Mouse (Mus musculus): ENCODE measurements around the gene P3h4. TPM values are rescaled to one million over a fixed set of nuclear protein-coding genes. Genes with fewer than 3 reads are reported as not detected.

P3h4 gene
- polyA plus RNA-seq, 1 experiment from 2014 or later: 58.1 TPM

DNA sequence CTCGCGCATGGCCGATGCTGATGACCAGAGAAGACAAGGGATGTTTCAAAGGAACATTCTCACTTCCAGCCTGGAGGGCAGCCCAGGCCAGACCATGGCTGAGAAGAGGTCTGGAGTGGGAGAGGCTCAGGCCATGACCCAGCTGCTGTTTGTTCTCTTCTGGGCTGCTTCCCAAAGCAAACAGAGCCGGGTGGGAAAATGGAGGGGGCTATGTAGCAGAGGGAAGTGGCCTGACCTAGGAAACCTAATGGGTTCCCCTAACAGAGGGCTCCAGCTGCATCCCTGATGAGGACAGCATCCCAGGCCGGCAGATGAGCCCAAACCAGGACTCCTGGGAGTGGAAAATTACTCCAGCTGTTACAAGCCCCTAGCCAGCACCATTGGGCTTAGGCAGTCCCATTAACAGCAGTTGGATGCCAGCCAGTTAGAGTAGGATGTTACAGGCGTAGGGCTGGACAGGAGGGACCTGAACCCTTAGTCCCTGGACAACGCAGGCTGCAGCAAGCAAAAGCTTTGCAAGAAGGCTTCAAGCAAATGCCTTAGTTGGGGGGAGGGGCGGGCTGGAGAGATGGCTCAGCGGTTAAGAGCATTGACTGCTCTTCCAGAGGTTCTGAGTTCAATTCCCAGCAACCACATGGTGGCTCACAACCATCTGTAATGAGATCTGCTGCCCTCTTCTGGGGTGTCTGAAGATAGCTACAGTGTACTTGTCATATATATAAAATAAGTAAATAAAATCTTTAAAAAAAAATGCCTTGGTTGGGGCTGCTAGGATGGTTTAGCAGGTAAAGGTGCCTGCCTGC, 23.4 kb downstream of the P3h4 start:
- H3K4me2 ChIP-seq (ENCODE audit: low read length): peak overlapping the region; percentile 43
- H3K36me3 ChIP-seq (ENCODE audit: control insufficient read depth, insufficient read depth, low read length): peaks cover 19% of the 10 kb centered on the region
- H3K27me3 ChIP-seq (ENCODE audit: control insufficient read depth, insufficient read depth, low read length): no peaks in the 10 kb centered on the region
- whole genome bisulfite sequencing: 42% methylated on average over 9 of the region's 9 CpGs
- peak; percentile 59 for ATAC-seq (ENCODE audit: insufficient number of reproducible peaks, insufficient read depth, low FRiP score, low read depth)
- H3K9ac ChIP-seq (ENCODE audit: low read length): 0 out of 2 replicates have a peak overlapping the region, but pooled peaks have one; percentile 27
- peak overlapping the region; percentile 46 to 86 for H3K27ac ChIP-seq (replicated peaks in 1 of 2; ENCODE audit: control insufficient read depth in 1 of 2, insufficient read depth in 1 of 2, low read depth in 2 of 2, low read length in 2 of 2)
- no peaks in the 10 kb centered on the region for H3K9me3 ChIP-seq (ENCODE audit: control insufficient read depth, low read length)
- no peak overlapping the region for H3K4me3 ChIP-seq (ENCODE audit: control insufficient read depth in 1 of 2, insufficient read depth in 1 of 2, low read depth in 1 of 2, low read length in 2 of 2)
- H3K4me1 ChIP-seq (ENCODE audit: control insufficient read depth in 2 of 2, insufficient read depth in 2 of 2, low read length in 2 of 2): peaks cover 86 to 96% of the 10 kb centered on the region in 2 experiments

DNA sequence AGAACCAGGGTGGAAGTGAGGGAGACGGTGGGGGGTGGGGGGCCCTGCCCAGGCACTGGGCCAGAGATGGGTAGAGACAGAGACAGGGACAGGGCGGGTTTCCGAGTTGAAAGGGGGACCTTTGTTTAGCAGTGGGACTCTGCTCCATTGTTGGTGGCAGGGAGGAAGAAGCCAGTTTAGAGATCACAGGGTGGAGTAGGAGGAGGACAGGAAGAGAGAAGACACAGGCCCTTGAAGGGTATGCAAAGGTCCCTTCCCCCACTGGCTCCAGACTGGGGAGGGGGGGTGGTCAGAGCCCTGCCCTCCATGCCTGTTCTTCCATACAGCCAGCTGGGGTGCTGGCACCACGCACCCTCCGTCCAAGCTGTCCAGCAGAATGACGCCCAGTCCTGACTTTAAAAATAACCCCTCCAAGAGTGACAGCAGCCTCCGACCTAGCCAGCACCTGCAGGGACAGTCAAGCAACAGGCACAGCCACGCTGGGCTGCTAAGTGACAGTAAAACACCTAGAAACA, 24.6 kb downstream of the P3h4 start:
- Histone ChIP-seq H3K27ac (replicated peaks in 1 of 2; ENCODE audit: control insufficient read depth in 1 of 2, insufficient read depth in 1 of 2, low read depth in 2 of 2, low read length in 2 of 2) (peak overlapping the region; percentile 46 to 86), H3K27me3 (ENCODE audit: control insufficient read depth, insufficient read depth, low read length) (no peaks in the 10 kb centered on the region), H3K9me3 (ENCODE audit: control insufficient read depth, low read length) (no peaks in the 10 kb centered on the region), H3K36me3 (ENCODE audit: control insufficient read depth, insufficient read depth, low read length) (peaks cover 32% of the 10 kb centered on the region), H3K4me2 (ENCODE audit: low read length) (peak overlapping the region; percentile 43), H3K4me3 (ENCODE audit: control insufficient read depth in 1 of 2, insufficient read depth in 1 of 2, low read depth in 1 of 2, low read length in 2 of 2) (no peak overlapping the region), H3K9ac (ENCODE audit: low read length) (peak overlapping the region; percentile 51), H3K4me1 (ENCODE audit: control insufficient read depth in 2 of 2, insufficient read depth in 2 of 2, low read length in 2 of 2) (peaks cover 76 to 86% of the 10 kb centered on the region in 2 experiments)
- ATAC-seq (ENCODE audit: insufficient number of reproducible peaks, insufficient read depth, low FRiP score, low read depth): 0 out of 2 replicates have a peak, but pooled peaks have one; percentile 5
- 11% methylated on average over 8 of the region's 8 CpGs for WGBS

GRCm38 (mm10) chr11:100388588-100388987, 26.0 kb downstream of the P3h4 start:
- ATAC-seq (ENCODE audit: insufficient number of reproducible peaks, insufficient read depth, low FRiP score, low read depth): no peak
- H3K9ac ChIP-seq (ENCODE audit: low read length): peak overlapping the region; percentile 52
- peaks cover 39% of the 10 kb centered on the region for H3K36me3 ChIP-seq (ENCODE audit: control insufficient read depth, insufficient read depth, low read length)

DNA sequence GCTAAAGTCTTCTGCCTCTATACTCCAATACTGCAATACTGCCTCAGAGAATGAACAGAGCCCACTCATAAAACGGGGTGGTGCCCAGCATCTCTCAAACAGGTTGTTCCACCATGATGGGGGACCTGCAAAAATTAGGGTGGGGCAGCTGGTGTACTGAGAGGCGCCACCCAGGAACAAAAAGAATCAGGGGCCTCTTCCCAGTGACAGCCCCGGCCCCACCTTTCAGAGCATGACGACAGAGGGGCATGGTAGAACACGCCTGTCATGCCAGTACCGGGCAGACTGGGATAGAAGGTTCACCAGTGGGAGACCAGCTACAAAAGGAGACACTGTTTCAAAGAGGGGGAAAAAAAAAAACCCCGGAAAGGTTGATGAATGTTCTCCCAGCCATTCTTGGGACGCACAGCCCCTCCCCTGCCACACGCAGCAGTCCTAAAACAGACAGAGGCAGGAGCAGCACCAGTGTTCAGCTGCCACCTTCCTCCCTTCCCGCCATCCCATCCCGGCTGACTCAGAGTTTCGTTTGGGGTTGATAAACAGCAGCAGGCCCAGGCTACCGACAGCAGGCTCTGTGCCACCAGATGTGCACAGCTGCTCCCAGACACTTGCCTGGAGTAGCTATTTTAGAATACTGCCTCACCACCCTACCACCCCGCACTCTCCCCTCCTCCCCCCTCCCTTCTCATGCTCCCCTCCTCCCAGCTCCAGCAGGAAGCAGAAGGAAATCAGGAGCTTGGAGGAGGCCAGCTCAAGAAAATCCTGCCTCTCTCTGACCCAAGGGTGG, 26.9 kb downstream of the P3h4 start:
- WGBS: 23% methylated on average over 14 of the region's 14 CpGs
- H3K4me1 ChIP-seq (ENCODE audit: control insufficient read depth in 2 of 2, insufficient read depth in 2 of 2, low read length in 2 of 2): peaks cover 58 to 64% of the 10 kb centered on the region in 2 experiments
- peak overlapping the region; percentile 52 for H3K9ac ChIP-seq (ENCODE audit: low read length)
- peaks cover 42% of the 10 kb centered on the region for H3K36me3 ChIP-seq (ENCODE audit: control insufficient read depth, insufficient read depth, low read length)
- H3K4me3 ChIP-seq (ENCODE audit: control insufficient read depth in 1 of 2, insufficient read depth in 1 of 2, low read depth in 1 of 2, low read length in 2 of 2): no peak overlapping the region
- H3K4me2 ChIP-seq (ENCODE audit: low read length): peak overlapping the region; percentile 55
- peak; percentile 54 for ATAC-seq (ENCODE audit: insufficient number of reproducible peaks, insufficient read depth, low FRiP score, low read depth)
- no peaks in the 10 kb centered on the region for H3K27me3 ChIP-seq (ENCODE audit: control insufficient read depth, insufficient read depth, low read length)
- H3K9me3 ChIP-seq (ENCODE audit: control insufficient read depth, low read length): no peaks in the 10 kb centered on the region
- H3K27ac ChIP-seq (replicated peaks in 1 of 2; ENCODE audit: control insufficient read depth in 1 of 2, insufficient read depth in 1 of 2, low read depth in 2 of 2, low read length in 2 of 2): peak overlapping the region; percentile 47 to 86

More at GRCm38 (mm10) chr11:100388588-100388987, 26.0 kb downstream of the P3h4 start:
- Histone ChIP-seq H3K9me3 (ENCODE audit: control insufficient read depth, low read length) (no peaks in the 10 kb centered on the region), H3K27me3 (ENCODE audit: control insufficient read depth, insufficient read depth, low read length) (no peaks in the 10 kb centered on the region), H3K4me2 (ENCODE audit: low read length) (peak overlapping the region; percentile 55), H3K27ac (replicated peaks in 1 of 2; ENCODE audit: control insufficient read depth in 1 of 2, insufficient read depth in 1 of 2, low read depth in 2 of 2, low read length in 2 of 2) (peak overlapping the region; percentile 47 to 86), H3K4me1 (ENCODE audit: control insufficient read depth in 2 of 2, insufficient read depth in 2 of 2, low read length in 2 of 2) (peaks cover 64 to 72% of the 10 kb centered on the region in 2 experiments), H3K4me3 (ENCODE audit: control insufficient read depth in 1 of 2, insufficient read depth in 1 of 2, low read depth in 1 of 2, low read length in 2 of 2) (no peak overlapping the region)
- 39% methylated on average over 6 of the region's 6 CpGs for WGBS

- H3K9me3 ChIP-seq (ENCODE audit: control insufficient read depth, low read length): no peaks in the 10 kb centered on the region
- ATAC-seq (ENCODE audit: insufficient number of reproducible peaks, insufficient read depth, low FRiP score, low read depth): no peak
- no peaks in the 10 kb centered on the region for H3K27me3 ChIP-seq (ENCODE audit: control insufficient read depth, insufficient read depth, low read length)
- 88% methylated on average over 6 of the region's 6 CpGs for WGBS
- H3K9ac ChIP-seq (ENCODE audit: low read length): peak overlapping the region; percentile 52; the same call in 1 of the 2 replicates
- H3K4me1 ChIP-seq (ENCODE audit: control insufficient read depth in 2 of 2, insufficient read depth in 2 of 2, low read length in 2 of 2): peaks cover 53 to 58% of the 10 kb centered on the region in 2 experiments
- H3K4me3 ChIP-seq (ENCODE audit: control insufficient read depth in 1 of 2, insufficient read depth in 1 of 2, low read depth in 1 of 2, low read length in 2 of 2): no peak overlapping the region
- peak overlapping the region; percentile 34 to 86; a peak in 3 of 4 replicates for H3K27ac ChIP-seq (replicated peaks in 1 of 2; ENCODE audit: control insufficient read depth in 1 of 2, insufficient read depth in 1 of 2, low read depth in 2 of 2, low read length in 2 of 2)
- H3K36me3 ChIP-seq (ENCODE audit: control insufficient read depth, insufficient read depth, low read length): peaks cover 43% of the 10 kb centered on the region
- H3K4me2 ChIP-seq (ENCODE audit: low read length): peak overlapping the region; percentile 55; the same call in 1 of the 2 replicates
These were observed 27.5 kb downstream of the P3h4 start for GRCm38 (mm10) chr11:100387111-100387510.

- ATAC-seq (ENCODE audit: insufficient number of reproducible peaks, insufficient read depth, low FRiP score, low read depth): no peak
- 63% methylated on average over 5 of the region's 5 CpGs for WGBS
- Histone ChIP-seq H3K4me3 (ENCODE audit: control insufficient read depth in 1 of 2, insufficient read depth in 1 of 2, low read depth in 1 of 2, low read length in 2 of 2) (no peak overlapping the region), H3K9ac (ENCODE audit: low read length) (no peak overlapping the region), H3K4me2 (ENCODE audit: low read length) (no peak overlapping the region), H3K27ac (replicated peaks in 1 of 2; ENCODE audit: control insufficient read depth in 1 of 2, insufficient read depth in 1 of 2, low read depth in 2 of 2, low read length in 2 of 2) (peak overlapping the region in 1 of 2 experiments; percentile 86; a peak in 1 of 4 replicates), H3K36me3 (ENCODE audit: control insufficient read depth, insufficient read depth, low read length) (peaks cover 48% of the 10 kb centered on the region), H3K27me3 (ENCODE audit: control insufficient read depth, insufficient read depth, low read length) (no peaks in the 10 kb centered on the region), H3K4me1 (ENCODE audit: control insufficient read depth in 2 of 2, insufficient read depth in 2 of 2, low read length in 2 of 2) (peaks cover 50 to 52% of the 10 kb centered on the region in 2 experiments), H3K9me3 (ENCODE audit: control insufficient read depth, low read length) (no peaks in the 10 kb centered on the region)
These were observed 28.1 kb downstream of the P3h4 start for GRCm38 (mm10) chr11:100386586-100386985.

GRCm38 (mm10) chr11:100385016-100385415, 29.6 kb downstream of the P3h4 start:
- H3K27ac ChIP-seq (replicated peaks in 1 of 2; ENCODE audit: control insufficient read depth in 1 of 2, insufficient read depth in 1 of 2, low read depth in 2 of 2, low read length in 2 of 2): no peak overlapping the region
- ATAC-seq (ENCODE audit: insufficient number of reproducible peaks, insufficient read depth, low FRiP score, low read depth): no peak
- no peak overlapping the region for H3K4me2 ChIP-seq (ENCODE audit: low read length)
- peaks cover 35 to 37% of the 10 kb centered on the region in 2 experiments for H3K4me1 ChIP-seq (ENCODE audit: control insufficient read depth in 2 of 2, insufficient read depth in 2 of 2, low read length in 2 of 2)
- H3K9ac ChIP-seq (ENCODE audit: low read length): no peak overlapping the region
- WGBS: 96% methylated on average over 3 of the region's 3 CpGs
- no peaks in the 10 kb centered on the region for H3K27me3 ChIP-seq (ENCODE audit: control insufficient read depth, insufficient read depth, low read length)
- H3K36me3 ChIP-seq (ENCODE audit: control insufficient read depth, insufficient read depth, low read length): peaks cover 63% of the 10 kb centered on the region
- no peak overlapping the region for H3K4me3 ChIP-seq (ENCODE audit: control insufficient read depth in 1 of 2, insufficient read depth in 1 of 2, low read depth in 1 of 2, low read length in 2 of 2)
- H3K9me3 ChIP-seq (ENCODE audit: control insufficient read depth, low read length): no peaks in the 10 kb centered on the region

All from heart, embryonic 14.5 days (tissue).